Mouse (Mus musculus): Measurements from ENCODE around the gene Mllt1. TPM values are rescaled to one million over a fixed set of nuclear protein-coding genes. Genes with fewer than 3 reads are reported as not detected.
A peak's percentile ranks its signal among the peaks of the same experiment; 100 is the strongest.

Gene Mllt1
- 2.1 and 4.4 TPM in 2 replicates for total RNA-seq (2015; ENCODE audit: low replicate concordance)
- total RNA-seq (2017; ENCODE audit: low replicate concordance) = 1.3 and 3.5 TPM in 2 replicates

GRCm38 (mm10) chr17:56935363-56936131 lies at the start of gene Mllt1:
Gene Mllt1, minus strand, starts transcription at chr17:56935415.
- ATAC-seq (replicated peaks; ENCODE audit: low FRiP score, poor library complexity, severe bottlenecking) = peak; percentile 94

DNA sequence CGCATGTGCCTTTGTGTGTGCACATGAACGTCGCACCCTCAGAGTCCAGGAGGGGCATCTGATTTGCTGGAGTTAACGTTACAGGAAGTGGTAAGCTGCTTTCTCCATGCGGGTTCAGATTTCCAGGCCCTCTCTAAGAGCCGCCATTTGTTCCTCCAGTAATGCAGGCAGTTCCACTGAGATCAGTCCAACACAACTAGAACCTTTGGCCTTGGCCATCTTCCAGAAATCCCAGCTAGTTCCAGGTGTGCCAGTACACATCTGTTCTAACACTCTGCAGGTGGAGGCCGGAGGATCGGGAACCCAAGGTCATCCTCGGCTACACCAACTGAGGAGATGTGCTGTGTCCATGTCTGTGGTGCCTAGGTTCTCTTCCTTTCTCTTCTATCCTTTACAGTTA lies 49.7 kb upstream of the Mllt1 start:
- no peak for ATAC-seq (replicated peaks; ENCODE audit: low FRiP score, poor library complexity, severe bottlenecking)

GRCm38 (mm10) chr17:56982013-56982412 lies 46.8 kb upstream of the Mllt1 start, which contains the start of gene Acer1:
Gene Acer1, minus strand, starts transcription at chr17:56982126.
- no peak for ATAC-seq (replicated peaks; ENCODE audit: low FRiP score, poor library complexity, severe bottlenecking)

DNA sequence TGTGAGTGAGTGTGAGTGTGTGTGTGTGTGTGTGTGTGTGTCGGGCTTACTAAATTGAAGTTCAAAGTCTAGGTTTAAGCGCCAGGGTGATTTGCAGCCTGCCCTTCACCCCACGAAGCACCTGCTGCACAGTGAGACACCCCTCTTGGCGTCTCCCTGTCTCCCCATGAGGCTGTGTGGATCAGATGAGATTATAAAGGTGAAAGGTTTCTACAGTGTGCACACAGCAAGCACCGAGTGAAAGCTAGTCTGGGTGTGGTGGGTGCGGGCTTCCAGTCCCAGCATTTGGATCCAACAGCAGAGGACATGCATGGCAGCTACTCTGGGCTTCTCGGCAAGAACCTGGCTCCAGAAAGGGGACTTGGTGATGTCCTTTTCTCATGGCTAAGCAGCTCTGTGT lies 45.8 kb upstream of the Mllt1 start:
- ATAC-seq (replicated peaks; ENCODE audit: low FRiP score, poor library complexity, severe bottlenecking) = no peak

DNA sequence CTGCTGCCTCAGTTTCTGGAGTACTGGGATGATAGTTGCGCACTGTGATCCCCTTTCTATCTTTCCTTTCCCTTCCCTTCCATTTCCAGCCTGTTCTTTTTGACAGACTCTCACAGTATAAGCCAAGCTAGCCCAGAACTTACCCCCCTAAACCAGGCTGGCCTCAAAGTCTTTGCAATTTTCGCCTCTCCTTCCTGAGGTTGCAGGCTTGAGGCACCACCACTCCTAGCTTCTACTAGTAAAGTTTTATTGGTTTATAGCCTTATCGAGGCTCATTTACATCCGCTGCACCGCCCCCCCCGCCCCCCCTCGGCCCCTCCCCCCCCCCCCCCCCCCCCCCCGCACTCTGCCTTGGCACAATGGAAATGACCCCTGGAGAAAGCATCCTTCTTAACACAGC lies 44.3 kb upstream of the Mllt1 start:
- no peak for ATAC-seq (replicated peaks; ENCODE audit: low FRiP score, poor library complexity, severe bottlenecking)

DNA sequence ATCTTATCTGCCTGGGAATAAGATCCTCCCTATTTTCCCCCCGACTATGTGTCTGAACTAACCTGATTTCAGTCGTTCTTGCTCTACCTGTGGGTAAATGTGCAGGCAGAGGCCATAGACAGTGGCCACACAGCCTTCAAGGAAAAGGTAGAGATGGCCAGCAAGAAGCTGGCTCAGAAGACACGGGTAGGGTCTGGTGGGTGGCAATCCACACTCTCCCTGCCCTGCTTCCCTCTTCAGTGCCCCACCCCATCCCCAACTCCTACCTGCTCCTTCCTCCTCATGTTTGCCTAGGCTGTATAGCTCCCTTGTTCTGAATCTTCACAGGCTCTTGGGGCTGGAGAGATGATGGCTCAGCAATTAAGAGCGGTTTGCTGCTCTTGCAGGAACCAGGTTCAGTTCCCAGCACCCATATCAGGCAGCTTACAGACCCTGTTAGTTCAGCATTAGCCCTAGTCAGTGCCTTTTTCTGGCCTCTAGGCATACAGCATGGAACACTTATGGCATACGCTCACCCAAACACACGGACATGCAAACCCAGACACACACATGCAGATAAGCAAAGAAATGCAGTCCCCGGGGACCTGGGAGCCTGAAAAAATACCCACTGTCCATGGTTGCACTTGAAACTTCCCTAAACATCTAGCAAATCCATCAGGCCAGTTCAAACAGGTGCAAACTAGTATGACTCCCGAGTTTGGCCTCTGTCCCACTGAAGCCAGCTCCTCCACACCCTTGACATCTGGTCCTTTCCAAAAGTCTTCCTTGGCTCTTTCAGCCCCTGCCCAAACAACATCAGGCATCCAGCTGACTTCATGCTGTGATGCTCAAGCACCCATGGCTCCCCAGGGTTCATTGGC lies 41.5 kb upstream of the Mllt1 start:
- no peak for ATAC-seq (replicated peaks; ENCODE audit: low FRiP score, poor library complexity, severe bottlenecking)

- no peak for ATAC-seq (replicated peaks; ENCODE audit: low FRiP score, poor library complexity, severe bottlenecking)
Measured at GRCm38 (mm10) chr17:56975391-56975790, 40.2 kb upstream of the Mllt1 start.

GRCm38 (mm10) chr17:56974708-56975240 lies 39.6 kb upstream of the Mllt1 start:
- 0 out of 2 replicates have a peak, but pooled peaks have one; percentile 21 for ATAC-seq (replicated peaks; ENCODE audit: low FRiP score, poor library complexity, severe bottlenecking)

DNA sequence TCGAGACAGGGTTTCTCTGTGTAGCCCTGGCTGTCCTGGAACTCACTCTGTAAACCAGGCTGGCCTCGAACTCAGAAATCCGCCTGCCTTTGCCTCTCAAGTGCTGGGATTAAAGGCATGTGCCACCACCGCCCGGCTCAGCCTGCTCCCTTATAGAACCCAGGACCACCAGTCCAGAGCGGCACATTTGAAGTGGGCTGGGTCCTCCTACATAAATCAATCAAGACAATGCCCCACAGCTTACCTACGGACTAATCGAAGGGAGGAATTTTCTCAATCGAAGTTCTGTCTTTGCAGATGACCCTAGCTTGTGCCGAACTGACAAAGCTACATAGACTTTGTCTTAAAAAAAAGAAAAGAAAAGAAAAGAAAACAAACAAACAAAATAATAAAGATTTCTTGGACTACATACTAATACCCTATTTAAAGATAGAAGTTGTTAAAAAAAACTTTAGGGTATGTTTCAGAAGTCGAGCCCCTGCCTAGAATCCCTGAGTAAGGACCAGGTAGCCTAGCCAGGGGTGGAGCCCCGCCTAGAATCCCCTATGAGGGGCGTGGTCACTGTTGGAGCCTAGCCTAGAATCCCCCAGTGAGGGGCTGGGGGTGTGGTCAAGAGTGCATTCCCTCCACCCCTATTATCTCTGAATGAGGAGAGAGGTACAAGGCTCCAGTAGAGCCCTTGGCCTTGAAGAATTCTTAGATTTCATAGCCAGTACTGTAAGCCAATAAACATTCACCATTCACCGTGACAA lies 38.9 kb upstream of the Mllt1 start:
- ATAC-seq (replicated peaks; ENCODE audit: low FRiP score, poor library complexity, severe bottlenecking) = no peak

DNA sequence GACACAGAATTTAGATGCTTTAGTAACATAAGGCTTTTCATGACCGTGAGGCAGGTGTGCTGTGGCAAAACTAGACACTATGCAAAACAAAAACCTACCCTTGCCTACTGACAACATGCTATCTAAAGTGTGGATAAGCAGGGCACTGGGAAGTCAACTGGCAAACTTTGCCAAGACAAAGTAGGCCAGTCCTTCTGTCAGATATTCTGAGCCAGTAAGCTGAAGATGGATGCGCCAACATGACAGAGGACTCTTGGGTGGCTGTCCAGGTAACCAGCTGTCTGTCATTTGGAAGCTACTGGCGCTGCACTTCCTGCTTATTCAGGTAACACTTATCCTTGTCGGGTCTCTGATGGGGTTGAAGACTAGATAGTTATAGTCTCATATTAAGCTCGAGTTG lies 34.9 kb upstream of the Mllt1 start:
- no peak for ATAC-seq (replicated peaks; ENCODE audit: low FRiP score, poor library complexity, severe bottlenecking)

GRCm38 (mm10) chr17:56969321-56969720 lies 34.1 kb upstream of the Mllt1 start:
- ATAC-seq (replicated peaks; ENCODE audit: low FRiP score, poor library complexity, severe bottlenecking) = no peak

DNA sequence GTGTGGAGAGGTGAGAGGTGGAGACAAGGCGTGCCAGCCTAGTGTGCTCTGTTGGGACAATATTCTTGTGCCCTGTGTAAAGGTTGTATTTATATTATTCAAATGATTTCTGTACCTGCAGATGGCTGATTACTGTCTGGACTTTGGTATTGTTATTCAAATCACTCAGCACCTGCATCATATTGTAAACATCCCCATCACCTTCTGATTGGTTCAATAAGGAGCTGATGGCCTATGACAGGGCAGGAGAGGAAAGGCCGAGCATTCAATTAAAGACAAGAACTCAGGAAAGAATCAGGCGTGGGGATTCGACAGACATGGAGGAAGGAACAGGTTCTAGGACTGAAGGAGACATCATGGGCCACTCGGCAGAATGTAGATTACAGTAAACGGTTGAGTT lies 28.4 kb upstream of the Mllt1 start:
- ATAC-seq (replicated peaks; ENCODE audit: low FRiP score, poor library complexity, severe bottlenecking) = no peak

- ATAC-seq (replicated peaks; ENCODE audit: low FRiP score, poor library complexity, severe bottlenecking) = no peak
Measured at GRCm38 (mm10) chr17:56962642-56963405, 27.6 kb upstream of the Mllt1 start.

DNA sequence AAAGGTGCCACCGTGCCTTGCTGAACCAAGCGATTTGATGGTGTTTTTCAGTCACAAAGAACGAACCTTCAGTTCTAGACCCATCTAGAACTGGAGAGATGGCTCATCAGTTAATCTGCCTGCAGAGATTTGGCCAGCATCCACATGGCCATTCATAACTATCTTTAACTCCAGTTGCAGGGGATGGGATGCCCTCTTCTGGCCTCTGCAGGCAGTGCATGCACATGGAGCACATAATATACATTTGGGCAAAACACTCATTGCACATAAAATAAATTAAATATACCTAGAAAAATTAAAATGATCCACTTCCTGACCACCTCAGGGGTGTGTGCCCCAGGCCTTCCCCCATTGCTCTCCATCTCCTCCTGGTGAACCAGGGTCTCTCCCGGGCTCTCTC lies 26.7 kb upstream of the Mllt1 start:
- ATAC-seq (replicated peaks; ENCODE audit: low FRiP score, poor library complexity, severe bottlenecking) = no peak

GRCm38 (mm10) chr17:56958667-56959066 lies 23.5 kb upstream of the Mllt1 start:
- ATAC-seq (replicated peaks; ENCODE audit: low FRiP score, poor library complexity, severe bottlenecking) = no peak

DNA sequence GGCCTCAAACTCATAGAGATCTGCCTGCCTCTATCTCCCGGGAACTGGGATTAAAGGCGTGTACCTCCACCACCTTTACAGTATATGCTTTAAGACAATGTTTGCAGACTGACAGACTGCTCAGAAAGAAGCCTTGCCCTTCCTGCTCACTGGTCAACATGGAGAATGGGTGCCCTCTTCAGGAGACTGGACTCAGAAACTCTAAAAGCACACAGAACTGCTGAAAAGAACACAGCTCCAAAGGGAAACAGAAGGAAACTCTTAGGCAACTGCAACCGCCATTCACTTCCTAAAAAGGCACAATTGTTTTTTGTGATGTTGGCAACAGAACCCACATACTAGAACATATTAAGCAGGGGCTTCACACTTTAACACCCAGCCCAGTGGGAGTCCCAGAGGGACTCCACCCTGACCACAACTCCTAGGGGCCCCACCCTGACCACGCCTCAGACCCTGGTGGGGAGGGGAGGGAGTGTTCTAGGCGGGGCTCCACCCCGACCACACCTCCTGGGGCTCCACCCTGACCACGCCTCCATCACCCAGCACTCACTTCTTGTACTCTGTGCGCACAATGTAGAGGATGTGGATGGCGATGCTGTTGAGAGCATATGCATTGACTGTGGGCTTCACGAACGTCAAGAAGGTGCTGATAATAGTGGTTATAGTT lies 22.7 kb upstream of the Mllt1 start:
- peak; percentile 81 for ATAC-seq (replicated peaks; ENCODE audit: low FRiP score, poor library complexity, severe bottlenecking)

DNA sequence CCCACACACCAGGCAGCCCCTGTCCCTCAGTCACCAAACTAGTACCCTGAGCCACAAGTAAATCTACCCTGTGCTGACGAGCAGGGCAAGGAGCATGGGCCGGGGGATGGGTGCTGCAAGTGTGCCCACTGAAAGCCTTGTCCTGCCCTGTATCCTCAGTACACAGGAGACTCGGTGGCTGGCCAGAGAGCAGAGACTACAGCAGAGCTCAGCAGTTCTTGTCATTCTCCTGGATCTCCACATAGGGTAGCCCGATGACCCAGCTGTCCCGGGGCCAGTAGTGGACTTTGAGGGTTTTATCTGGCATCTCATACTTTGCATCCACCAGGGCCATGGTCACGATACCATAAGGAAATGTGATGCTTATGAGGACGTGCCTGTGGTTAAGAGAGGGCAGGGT lies 19.7 kb upstream of the Mllt1 start:
- no peak for ATAC-seq (replicated peaks; ENCODE audit: low FRiP score, poor library complexity, severe bottlenecking)

DNA sequence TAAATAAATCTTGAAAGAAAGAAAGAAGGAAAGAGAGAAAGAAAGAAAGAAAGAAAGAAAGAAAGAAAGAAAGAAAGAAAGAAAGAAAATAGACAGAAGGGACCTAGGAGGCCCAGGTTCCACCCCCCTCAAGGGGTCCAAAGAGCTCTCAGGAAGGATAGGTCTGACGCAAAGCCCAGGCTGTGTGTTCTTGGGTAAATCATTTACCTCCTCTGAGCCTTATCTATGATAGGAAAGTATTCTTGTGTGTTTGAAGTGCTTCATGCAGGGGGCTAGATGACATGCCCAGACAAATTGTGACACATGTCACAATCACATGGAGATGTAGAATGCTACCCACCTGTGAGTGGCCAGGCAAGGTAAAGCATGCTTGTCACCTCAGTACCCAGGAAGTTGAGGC lies 17.4 kb upstream of the Mllt1 start:
- no peak for ATAC-seq (replicated peaks; ENCODE audit: low FRiP score, poor library complexity, severe bottlenecking)

DNA sequence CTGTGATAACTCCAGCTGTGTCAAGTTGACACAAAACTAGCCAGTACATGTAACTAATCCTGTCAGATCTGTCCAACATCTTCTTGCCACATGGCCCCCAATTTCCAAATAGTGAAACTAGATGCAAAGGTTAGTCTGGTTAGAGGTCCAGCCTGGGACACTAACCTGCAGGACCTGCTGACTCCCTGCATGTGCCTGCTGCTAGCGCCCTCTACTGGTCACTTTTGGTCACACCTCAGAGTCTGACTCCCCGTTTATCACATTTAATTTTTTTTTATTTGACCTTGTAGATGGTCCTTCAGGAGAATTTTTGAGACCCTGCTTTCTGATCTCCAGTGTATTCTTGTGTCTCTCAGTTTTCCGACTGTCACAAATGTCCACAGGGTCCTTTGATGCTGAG lies 15.7 kb upstream of the Mllt1 start:
- ATAC-seq (replicated peaks; ENCODE audit: low FRiP score, poor library complexity, severe bottlenecking) = peak; percentile 85

All from erythroblast, adult 5-6 weeks (primary cell).